In genomic region chr16:44832286-44832685, GRCm38 (mm10) we compare ENCODE assay signal across 28 mouse cellular contexts. TPM values are rescaled to one million over a fixed set of nuclear protein-coding genes. Genes with fewer than 3 reads are reported as not detected.
DNase-seq lines count a peak whose midpoint lies in the region; TF ChIP-seq lines count a peak whose summit lies in the region.
"Had no signal": no experiment of that assay in that cellular context is flagged by ENCODE, and none has a peak within 500 bp of the region (broad histone marks: within the 10 kb centered on the region; RNA-seq: fewer than 3 reads in every experiment).

No protein-coding gene starts in this region.

- TF ChIP-seq EP300 in MEL (IDR thresholded peaks at IDR 0.05; ENCODE audit: low read depth in 1 of 2, low read length in 2 of 2): peak; percentile 39 to 53; a peak in 2 of 4 replicates

- no peak for TF ChIP-seq CTCF in MEL (IDR thresholded peaks at IDR 0.05 in 2 of 3, conservative IDR thresholded peaks at IDR 0.05 in 1 of 3; ENCODE audit: control insufficient read depth in 1 of 3, insufficient read depth in 1 of 3, low read depth in 2 of 3, low read length in 3 of 3, poor library complexity in 1 of 3, severe bottlenecking in 1 of 3)
- no peak for TF ChIP-seq CTCF in bone marrow macrophage, adult 2 months (IDR thresholded peaks at IDR 0.05; ENCODE audit: low read depth, low read length)

- H3K4me3 ChIP-seq in MEL (ENCODE audit: control insufficient read depth in 1 of 2, insufficient read depth in 1 of 2, low read depth in 2 of 2, low read length in 2 of 2): no peak overlapping the region
- H3K4me3 ChIP-seq in bone marrow macrophage, adult 2 months (ENCODE audit: insufficient read depth, low read length): no peak overlapping the region
- H3K4me3 ChIP-seq: embryonic facial prominence, embryonic 10.5 days; embryonic facial prominence, embryonic 12.5 days; forebrain, embryonic 13.5 days; forebrain, embryonic 15.5 days had no signal

- peak overlapping the region; percentile 19; the same call in 1 of the 2 replicates for H3K27ac ChIP-seq in MEL (ENCODE audit: control insufficient read depth, low read depth, low read length)
- H3K27ac ChIP-seq in bone marrow macrophage, adult 2 months (ENCODE audit: insufficient read depth, low read depth, low read length): peak overlapping the region; percentile 72
- H3K27ac ChIP-seq: embryonic facial prominence, embryonic 10.5 days; embryonic facial prominence, embryonic 12.5 days; forebrain, embryonic 13.5 days; forebrain, embryonic 15.5 days had no signal

- peaks cover 0 to 7% of the 10 kb centered on the region in 2 experiments; a peak in 1 of 4 replicates for H3K4me1 ChIP-seq in MEL (ENCODE audit: control insufficient read depth in 1 of 2, insufficient read depth in 2 of 2, low read length in 2 of 2)
- H3K4me1 ChIP-seq in bone marrow macrophage, adult 2 months (ENCODE audit: control insufficient read depth, insufficient read depth, low read length): peaks cover 13% of the 10 kb centered on the region
- H3K4me1 ChIP-seq: embryonic facial prominence, embryonic 10.5 days; embryonic facial prominence, embryonic 12.5 days; forebrain, embryonic 13.5 days; forebrain, embryonic 15.5 days had no signal

- TF ChIP-seq POLR2A in MEL (IDR thresholded peaks at IDR 0.05; ENCODE audit: control insufficient read depth in 1 of 2, insufficient read depth in 1 of 2, low read depth in 1 of 2, low read length in 2 of 2, poor library complexity in 1 of 2): no peak
- no peak for TF ChIP-seq POLR2A in bone marrow macrophage, adult 2 months (IDR thresholded peaks at IDR 0.05; ENCODE audit: borderline replicate concordance, low read depth, low read length)

- H3K79me2 ChIP-seq in MEL (ENCODE audit: control insufficient read depth, insufficient read depth, low read length, poor library complexity): no peaks in the 10 kb centered on the region

- DNase-seq in MEL (ENCODE audit: low read depth, low spot score) (peak; percentile 43), liver (no peak)
- DNase-seq in spleen, postnatal 36 days (ENCODE audit: low spot score in 2 of 2): no peak
- DNase-seq in thymus, postnatal 36 days: no peak
- DNase-seq: adrenal gland, adult 8-10 months; adrenal gland, postnatal 14 days; adrenal gland, postnatal 36 days; cerebellum, adult 11 months; cerebellum, adult 18-20 months; cerebellum, adult 8-10 months; cerebellum, adult 9-11 months; cerebellum, postnatal 14 days; cerebellum, postnatal 36 days; forebrain, postnatal 0 days had no signal

- no peak overlapping the region for H3K9ac ChIP-seq in MEL (ENCODE audit: control insufficient read depth, low read depth, low read length, poor library complexity, severe bottlenecking)
- H3K9ac ChIP-seq: embryonic facial prominence, embryonic 12.5 days; forebrain, embryonic 13.5 days; forebrain, embryonic 15.5 days; forebrain, postnatal 0 days had no signal

- peaks cover 0 to 11% of the 10 kb centered on the region in 2 experiments; a peak in 2 of 4 replicates for H3K36me3 ChIP-seq in MEL (ENCODE audit: control insufficient read depth in 1 of 2, insufficient read depth in 2 of 2, low read length in 2 of 2)
- H3K36me3 ChIP-seq: embryonic facial prominence, embryonic 10.5 days; embryonic facial prominence, embryonic 12.5 days; forebrain, embryonic 15.5 days had no signal

- TF ChIP-seq RAD21 in MEL (IDR thresholded peaks at IDR 0.05; ENCODE audit: low read depth, low read length): no peak

- H3K9me3 ChIP-seq in MEL (replicated peaks; ENCODE audit: insufficient read depth, low read length): no peaks in the 10 kb centered on the region
- H3K9me3 ChIP-seq: embryonic facial prominence, embryonic 10.5 days; embryonic facial prominence, embryonic 12.5 days; forebrain, embryonic 13.5 days; forebrain, embryonic 15.5 days had no signal

- no peaks in the 10 kb centered on the region for H3K27me3 ChIP-seq in MEL (ENCODE audit: control insufficient read depth in 1 of 2, insufficient read depth in 2 of 2, low read length in 2 of 2)
- H3K27me3 ChIP-seq: embryonic facial prominence, embryonic 12.5 days; forebrain, embryonic 13.5 days; forebrain, embryonic 15.5 days; Patski had no signal

TF ChIP-seq in MEL, 35 proteins besides CTCF, POLR2A, EP300 and RAD21:
- TF ChIP-seq GATA1 (IDR thresholded peaks at IDR 0.05; ENCODE audit: low read depth, low read length): peak; percentile 56; the same call in 1 of the 2 replicates
- no peak for TF ChIP-seq MYB (IDR thresholded peaks at IDR 0.05; ENCODE audit: low read depth, low read length)
- no peak for TF ChIP-seq SIN3A (IDR thresholded peaks at IDR 0.05; ENCODE audit: low read length)
- peak; percentile 62 for TF ChIP-seq TCF12 (IDR thresholded peaks at IDR 0.05; ENCODE audit: low read depth, low read length)
- TF ChIP-seq SMC3 (IDR thresholded peaks at IDR 0.05; ENCODE audit: low read depth, low read length): no peak
- TF ChIP-seq KAT2A (conservative IDR thresholded peaks at IDR 0.05; ENCODE audit: low read depth, low read length): no peak
- TF ChIP-seq TAL1 (IDR thresholded peaks at IDR 0.05; ENCODE audit: low read length): no peak
- no peak for TF ChIP-seq MAZ (IDR thresholded peaks at IDR 0.05; ENCODE audit: low read depth, low read length)
- no peak for TF ChIP-seq JUND (IDR thresholded peaks at IDR 0.05; ENCODE audit: low read depth, low read length)
- no peak for TF ChIP-seq NRF1 (IDR thresholded peaks at IDR 0.05; ENCODE audit: insufficient read depth, low read depth, low read length, poor library complexity, severe bottlenecking)
- peak; percentile 31; the same call in 1 of the 2 replicates for TF ChIP-seq ETS1 (IDR thresholded peaks at IDR 0.05; ENCODE audit: low read depth, low read length)
- TF ChIP-seq NELFE (IDR thresholded peaks at IDR 0.05; ENCODE audit: low read depth, low read length): no peak
- no peak for TF ChIP-seq RCOR1 (IDR thresholded peaks at IDR 0.05; ENCODE audit: low read depth, low read length)
- TF ChIP-seq UBTF (IDR thresholded peaks at IDR 0.05; ENCODE audit: borderline replicate concordance, insufficient read depth, low read depth, low read length): no peak

RNA-seq across cellular contexts. Expression of gene Cd200r4, which starts 20.8 kb away (rescaled TPM):
- total RNA-seq in MEL (2012; rRNA removed): 0.82 and 1.1 TPM in 2 replicates
- polyA plus RNA-seq in MEL (2012; ENCODE audit: insufficient read depth in 1 of 2, insufficient read length in 2 of 2, low read depth in 1 of 2, low replicate concordance in 2 of 2, missing spikeins in 1 of 2): 1 to 10 TPM in 1 of 2 experiments, not detected in 1; 1.6 TPM
- polyA plus RNA-seq in bone marrow macrophage, adult 2 months (2012; ENCODE audit: insufficient read depth, insufficient read length, missing spikeins): 33.5 and 34.4 TPM in 2 replicates
- total RNA-seq: adrenal gland, postnatal 14 days; adrenal gland, postnatal 36 days; ES-E14; forebrain, postnatal 0 days had no signal
- polyA plus RNA-seq: C2C12; embryonic facial prominence, embryonic 10.5 days; embryonic facial prominence, embryonic 12.5 days; forebrain, embryonic 13.5 days; forebrain, embryonic 15.5 days; Patski had no signal

RNA-seq across cellular contexts. Expression of gene Cd200r2, which starts 34.6 kb away (rescaled TPM):
- not detected in 2 replicates for total RNA-seq in MEL (2012; rRNA removed)
- polyA plus RNA-seq in MEL (2012; ENCODE audit: insufficient read depth in 1 of 2, insufficient read length in 2 of 2, low read depth in 1 of 2, low replicate concordance in 2 of 2, missing spikeins in 1 of 2): not detected
- polyA plus RNA-seq in bone marrow macrophage, adult 2 months (2012; ENCODE audit: insufficient read depth, insufficient read length, missing spikeins): not detected in 2 replicates
- total RNA-seq: adrenal gland, adult 18-20 months; adrenal gland, adult 8-10 months; adrenal gland, postnatal 14 days; adrenal gland, postnatal 36 days; forebrain, postnatal 0 days had no signal
- polyA plus RNA-seq: activated CD4-positive, CD25-positive, alpha-beta regulatory T cell, adult 4 months; brain, embryonic 14.5 days; cortical plate, adult 2 months; embryonic facial prominence, embryonic 10.5 days; embryonic facial prominence, embryonic 12.5 days; embryonic facial prominence, embryonic 14.5 days; forebrain, embryonic 11.5 days; forebrain, embryonic 13.5 days; forebrain, embryonic 15.5 days; forebrain, postnatal 0 days; Patski had no signal

Comparison
In these comparisons a context has a peak if more than half of its experiments do, and no peak if none do; other contexts are left out.
1. RNA of gene Cd200r4, which starts 20.8 kb away (polyA plus RNA-seq): 33.5 to 34.4 TPM in bone marrow macrophage, adult 2 months; 1.6 TPM in MEL; every median in the first group is over 10 times any median in the second.